Mouse (Mus musculus) ovary, postnatal 14 days (tissue): ENCODE data around the gene Fig4.

Source experiments
- DNase-seq: peaks from one replicate; pipeline ENCODE4 v3.0.0; 2022; ENCODE audit warnings: low spot score

Gene Fig4

DNA sequence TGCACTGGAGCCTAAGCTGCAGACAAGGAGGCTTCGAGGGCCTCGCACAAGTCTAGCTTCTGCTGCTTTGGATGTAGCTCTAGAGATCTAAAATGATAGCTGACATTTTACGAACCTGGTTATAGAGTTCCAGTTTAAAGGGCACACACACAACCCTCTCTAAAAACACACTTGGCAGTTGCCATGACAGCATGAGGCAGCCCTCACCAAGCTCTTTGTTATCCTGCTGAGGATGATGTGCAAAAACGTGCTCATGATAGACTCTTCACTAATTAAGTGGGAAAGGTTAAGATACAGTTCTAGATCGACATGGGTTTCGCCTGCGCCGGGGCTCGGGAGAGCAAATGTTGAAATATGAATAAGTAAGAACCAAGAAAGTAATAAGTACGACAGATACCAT lies 84.2 kb downstream of the Fig4 start:
- no peak for DNase-seq

DNA sequence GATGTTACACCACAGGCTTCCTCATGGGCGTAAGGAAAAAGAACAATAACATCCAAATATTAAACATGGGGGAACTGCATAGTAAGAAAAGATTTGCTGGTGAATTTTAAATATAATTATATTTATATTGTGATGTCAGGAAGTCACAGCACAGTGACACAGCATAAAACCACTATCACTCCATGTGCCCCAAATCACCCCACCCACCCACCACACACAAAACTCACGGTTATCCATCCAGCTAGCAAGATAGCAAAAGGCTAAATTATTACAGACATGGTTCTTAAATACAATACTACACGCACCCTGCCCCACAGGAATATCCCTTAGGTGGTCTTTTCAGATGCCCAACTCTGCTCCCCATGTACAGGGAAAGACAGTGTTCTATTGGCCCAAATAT lies 89.0 kb downstream of the Fig4 start:
- no peak for DNase-seq

DNA sequence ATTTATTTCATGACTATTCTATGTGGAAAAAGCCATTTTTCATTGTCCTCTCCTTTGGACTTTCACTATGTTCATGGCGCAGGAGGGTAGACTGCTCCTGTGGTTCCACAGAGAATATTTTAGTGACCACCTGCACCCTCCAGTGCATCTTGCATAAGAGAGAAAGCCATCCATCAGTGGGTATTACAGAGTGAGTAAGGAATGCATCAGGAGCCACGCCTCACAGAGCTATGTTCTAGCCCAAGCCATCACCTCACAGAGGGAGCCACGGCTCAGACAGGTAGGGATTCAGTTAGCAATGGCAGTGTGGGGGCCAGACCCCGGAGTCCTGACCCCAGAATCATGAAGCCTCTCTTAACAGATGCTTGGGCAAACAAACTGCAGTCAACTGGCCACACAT lies 93.5 kb downstream of the Fig4 start:
- DNase-seq = no peak

DNA sequence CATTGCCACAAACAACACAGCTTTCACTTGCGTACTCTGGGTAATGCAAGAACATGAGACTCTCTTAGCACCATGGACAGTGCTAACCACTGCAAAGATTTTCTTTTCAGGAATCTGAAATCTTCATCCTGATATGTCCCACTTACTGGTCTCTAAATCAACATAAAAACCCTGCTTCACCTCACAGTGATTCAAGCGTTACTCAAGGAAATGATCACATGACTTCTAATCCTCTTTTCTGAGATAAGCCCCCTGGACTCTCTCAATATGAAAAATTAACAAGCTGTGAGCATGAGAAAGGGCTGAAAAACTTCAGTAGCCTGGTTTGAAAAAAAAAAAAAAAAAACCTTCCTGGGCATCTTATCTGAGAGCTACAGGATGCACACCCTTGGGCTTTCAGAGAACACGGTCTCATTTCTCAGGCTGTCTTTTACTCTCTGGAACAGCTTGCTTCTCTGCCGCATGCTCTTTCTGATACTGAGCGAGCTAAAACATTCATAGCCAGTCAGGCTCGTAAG lies 94.1 kb downstream of the Fig4 start:
- DNase-seq = no peak

DNA sequence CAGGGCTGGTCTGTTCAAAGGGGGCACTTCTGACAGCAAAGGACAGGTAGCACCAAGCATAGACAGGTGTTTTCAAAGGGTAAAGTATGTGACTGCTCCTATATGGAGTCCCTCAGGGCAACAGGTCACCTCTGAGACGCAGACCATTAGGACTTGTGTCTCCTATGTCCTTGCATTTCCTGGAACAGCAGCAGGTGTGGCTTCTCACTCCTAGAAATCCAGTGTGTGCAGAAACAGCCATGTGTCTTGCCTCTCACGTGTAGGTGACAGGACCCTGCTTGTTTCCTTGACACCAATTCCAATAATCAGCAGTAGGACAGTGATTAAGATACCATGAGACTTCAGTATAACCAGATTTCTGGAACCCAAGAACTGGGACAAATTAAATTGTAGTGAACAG lies 97.4 kb downstream of the Fig4 start:
- DNase-seq = no peak

DNA sequence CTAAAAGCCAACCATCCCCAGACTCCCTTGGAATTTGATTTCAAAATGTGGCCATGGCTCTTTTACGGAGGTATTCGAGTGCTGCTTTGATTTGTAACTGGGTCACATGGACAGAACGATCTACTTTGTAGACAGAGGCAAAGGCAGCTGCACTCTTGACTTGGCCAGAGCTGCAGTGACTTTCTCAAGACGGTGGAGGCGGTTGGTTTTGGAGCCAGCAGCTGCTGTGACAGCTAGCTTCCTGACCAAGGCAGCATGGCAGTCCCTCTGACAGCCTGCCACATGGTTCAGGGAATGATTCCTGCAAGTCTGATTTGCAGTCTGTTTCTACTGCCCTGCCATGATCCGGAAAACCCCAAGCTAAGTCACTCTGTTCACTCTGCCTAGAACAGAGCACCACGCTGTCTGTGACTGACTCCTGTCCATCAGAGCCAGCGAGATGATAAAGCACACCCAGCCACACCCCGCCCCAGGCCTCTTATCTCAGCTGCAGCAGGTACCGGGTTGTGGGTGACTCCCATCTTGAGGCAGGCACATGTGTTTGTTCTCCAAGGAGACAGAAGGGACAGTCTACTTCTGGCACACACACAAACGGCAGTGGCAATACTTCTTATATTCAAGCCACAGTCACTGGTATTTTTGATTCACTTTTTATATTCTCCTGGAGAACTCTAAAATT lies 98.3 kb downstream of the Fig4 start:
- DNase-seq = no peak

DNA sequence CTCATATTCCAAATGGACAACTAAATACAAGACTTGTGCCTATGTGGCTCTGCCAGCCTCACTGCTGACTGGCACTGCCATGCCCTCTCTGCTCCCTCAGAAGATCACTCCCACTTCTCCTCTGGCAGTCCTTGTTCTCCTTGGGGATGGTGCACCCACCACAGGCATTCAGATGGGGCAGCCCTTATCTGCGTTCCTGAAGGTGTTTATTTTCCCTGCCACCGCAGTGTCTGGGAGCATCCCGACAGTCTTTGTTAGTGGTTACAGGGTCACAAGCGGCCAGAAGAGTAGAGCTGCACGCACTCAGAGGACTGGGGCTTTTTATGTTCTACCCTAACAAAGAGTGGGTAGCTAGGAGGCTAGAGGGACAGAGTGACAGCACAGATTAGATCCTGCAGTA lies 98.9 kb downstream of the Fig4 start:
- no peak for DNase-seq

DNA sequence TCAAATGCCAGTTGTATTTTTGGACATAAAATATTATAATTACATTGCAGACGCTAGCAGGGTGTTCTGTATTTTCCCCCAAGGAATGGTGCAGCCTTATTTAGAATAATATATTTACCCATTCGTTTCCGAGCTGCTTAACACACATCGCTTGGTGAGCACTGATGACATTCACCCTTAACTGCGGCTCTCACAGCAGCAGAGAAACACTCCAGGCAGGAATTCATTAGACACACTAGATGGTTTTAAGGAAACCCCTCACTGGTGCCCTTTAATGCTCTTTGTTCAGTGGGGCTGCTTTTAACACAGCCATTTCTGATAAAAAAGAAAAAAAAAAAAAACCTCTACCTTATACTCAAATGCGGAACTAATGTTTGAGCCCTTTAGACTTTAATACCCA lies 104.3 kb downstream of the Fig4 start:
- no peak for DNase-seq

DNA sequence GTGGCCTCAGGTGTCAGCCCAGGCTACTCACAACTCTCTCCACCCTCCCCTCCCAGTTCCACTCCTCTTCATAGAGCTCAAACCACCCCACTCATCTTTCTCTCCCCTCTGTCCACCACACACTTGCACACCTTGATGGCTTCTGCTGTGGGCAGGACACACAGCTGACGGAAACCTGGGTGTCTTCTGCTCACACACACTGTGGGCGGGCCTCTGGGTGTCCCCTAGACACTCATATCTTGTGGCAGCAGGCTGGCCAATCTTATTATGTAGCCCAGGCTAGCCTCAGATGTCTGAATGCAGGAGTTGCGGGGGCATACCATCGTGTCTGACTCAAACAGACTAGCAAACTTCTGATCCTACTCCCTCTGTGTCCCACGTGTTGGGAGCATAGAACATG lies 105.3 kb downstream of the Fig4 start:
- DNase-seq = no peak

DNA sequence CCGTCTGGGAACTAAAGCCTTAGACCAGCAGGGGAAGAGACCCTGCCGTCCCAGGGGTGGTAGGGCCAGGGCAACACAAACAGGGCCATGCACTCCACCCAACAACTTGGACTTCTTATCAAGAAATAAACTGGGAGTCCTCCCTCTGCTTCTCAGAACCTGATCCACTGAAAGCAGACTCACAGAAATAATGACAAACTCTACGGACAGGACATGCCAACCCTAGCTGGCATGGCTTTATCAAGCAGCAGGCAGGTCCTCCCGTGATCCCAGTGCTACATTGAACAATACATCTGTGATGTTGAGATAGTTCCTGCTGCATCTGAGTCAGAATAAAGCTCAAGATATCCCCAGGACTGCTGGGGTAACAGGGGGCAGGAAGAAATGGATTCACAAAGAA lies 106.8 kb downstream of the Fig4 start:
- no peak for DNase-seq

DNA sequence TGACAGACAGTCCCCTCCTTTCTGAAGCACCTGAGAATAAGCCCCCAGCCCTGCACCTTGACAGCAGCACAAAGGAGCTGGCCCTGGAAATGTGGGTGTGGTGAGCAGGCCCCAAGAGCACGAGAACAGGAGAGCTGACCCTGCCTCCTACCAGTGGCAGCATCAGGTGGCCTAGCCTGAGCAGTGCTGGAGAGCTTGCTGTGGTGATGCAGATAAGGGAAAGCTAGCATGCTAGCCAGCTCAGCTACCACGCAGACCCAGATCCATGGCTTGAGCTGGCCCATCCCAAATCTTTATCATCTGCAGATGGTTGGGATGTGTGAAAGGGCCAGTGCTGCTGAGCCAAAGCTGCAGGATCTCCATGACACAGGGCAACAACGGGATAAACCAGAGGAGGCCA lies 113.7 kb downstream of the Fig4 start:
- DNase-seq = no peak

DNA sequence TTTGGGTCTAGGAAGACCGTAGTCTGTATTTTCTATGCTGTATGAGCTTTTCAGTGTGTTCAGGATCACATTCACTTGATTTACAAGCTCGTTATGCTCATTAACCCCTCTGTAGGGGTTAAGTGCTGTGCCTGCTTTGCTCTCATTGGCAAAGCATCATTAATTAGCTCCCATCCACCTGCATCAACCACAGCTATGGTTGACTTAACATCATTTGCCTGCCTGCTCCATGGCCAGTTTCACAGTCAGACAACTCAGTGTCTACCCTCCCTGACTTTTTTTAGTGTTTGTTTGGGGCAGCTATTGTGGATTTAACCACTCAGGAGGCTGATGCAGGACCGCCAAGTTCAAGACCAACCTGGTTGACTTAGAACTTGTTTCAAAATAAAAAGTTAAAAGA lies 119.1 kb downstream of the Fig4 start:
- no peak for DNase-seq

DNA sequence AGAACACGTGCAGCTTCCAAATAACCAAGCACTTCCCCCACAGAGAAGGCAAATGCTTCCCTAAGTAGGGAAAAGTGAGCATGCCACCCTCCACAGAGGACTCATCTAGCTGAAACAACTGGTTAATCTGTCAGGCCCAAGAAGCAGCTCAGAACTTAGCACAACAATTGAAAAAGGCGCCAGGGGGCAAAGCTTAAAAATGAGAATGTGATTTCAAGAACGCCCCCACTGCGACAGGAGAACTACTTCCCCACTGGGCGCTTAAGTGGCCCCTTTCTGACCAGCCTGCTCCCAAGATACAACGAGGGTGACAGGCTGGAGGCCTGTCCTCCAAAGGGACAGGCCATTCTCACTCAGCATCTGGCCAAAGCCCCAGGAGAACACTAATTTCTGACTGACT lies 120.4 kb downstream of the Fig4 start:
- DNase-seq = no peak

DNA sequence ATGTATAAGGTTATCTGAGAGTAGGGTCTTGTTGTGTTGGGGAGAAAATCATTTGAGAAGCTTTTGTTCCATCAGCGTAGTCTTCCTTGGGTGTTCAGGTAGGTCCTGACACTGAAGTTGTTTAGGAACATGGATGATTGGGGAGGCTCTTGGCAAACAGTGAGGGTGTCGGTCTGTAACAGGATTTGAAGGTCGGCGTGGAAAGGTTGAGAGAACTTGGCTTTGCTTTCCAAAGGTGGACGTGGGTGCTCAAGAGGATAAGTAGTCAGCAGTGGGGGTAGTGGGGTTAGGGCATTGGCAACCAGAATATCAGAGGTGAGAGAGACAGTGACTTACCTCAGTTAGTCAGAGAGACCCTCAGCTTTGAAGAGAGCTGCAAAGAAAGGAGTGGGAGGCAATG lies 136.9 kb downstream of the Fig4 start:
- DNase-seq = no peak

DNA sequence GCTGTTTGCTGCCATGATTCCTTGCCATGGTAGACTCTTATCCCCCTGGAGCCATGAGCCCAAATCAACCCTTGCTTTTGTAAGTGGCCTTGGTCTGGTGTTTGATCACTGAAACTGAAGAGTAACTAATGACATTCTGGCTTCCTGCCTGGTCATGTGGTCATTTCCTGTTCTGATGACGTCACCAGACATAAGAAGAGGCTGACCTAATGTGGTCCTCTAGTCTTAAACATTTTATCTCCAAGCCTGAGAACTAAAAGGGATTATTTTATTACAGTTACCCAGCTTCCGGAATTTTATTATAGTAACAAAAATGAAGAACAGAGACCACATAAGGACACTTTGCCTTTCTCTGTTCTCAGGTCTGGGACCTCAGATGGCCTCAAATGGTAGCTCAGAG lies 140.0 kb downstream of the Fig4 start:
- DNase-seq = no peak

DNA sequence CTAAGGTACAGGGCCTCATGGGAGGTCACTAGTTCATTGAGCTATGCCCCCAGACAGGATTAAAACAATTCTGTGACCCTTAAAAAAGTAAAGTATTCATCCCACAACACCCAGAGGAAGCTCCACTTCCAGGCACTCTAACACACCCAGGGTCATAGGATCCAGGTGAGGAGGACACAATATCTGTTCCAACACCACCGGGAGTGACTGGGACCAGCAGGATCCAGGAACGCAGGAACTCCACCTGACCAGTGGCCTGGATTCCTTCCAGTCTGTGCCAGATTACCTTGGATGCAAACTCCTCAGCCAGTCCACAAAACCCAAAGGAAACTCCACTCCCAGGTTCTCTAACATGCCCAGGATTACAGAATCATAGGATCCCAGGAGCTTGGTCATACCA lies 145.8 kb downstream of the Fig4 start:
- no peak for DNase-seq

DNA sequence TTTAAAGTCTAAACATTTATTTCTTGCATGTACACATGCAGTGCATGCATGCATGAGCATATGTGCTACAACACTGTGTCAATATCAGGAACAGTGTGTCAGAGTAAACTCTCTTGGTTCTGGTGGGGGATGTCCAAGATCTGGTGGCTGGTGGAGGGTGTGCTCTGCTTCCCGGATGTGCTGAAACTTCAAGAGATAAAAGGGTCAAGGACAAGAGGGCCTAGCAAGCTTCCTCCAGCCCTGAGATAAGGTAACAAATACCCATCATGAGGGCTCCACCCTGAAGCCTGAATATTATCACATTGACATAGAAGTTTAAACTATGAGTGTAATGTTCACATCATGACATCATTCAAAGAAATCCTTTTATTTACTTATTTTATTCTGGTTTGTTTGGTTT lies 146.4 kb downstream of the Fig4 start:
- DNase-seq = no peak

DNA sequence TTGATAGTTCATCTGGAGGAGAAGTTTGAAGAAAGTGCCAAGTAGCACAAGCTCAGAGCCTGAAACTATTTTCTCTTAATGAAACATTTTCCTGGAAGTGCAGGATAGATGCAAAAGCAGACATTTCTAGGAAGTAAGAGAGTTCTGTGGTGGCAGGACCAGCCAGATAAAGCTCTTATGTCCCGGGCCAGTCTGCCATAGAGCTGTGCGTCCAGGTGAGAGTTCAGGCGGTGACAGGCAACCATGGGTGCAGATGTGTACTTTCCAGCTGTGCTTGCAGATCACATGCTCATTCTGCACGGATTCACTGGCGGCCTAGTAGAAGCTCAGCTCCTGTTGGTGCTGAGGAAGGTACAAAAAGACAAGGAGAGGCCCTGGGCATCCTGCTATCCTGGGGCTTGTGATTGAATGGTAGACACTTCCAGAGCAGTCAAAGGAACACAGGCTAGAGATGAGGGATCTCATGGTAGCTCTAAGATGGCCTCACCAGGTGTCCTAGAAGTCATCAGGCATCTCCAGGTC lies 149.8 kb downstream of the Fig4 start:
- no peak for DNase-seq

DNA sequence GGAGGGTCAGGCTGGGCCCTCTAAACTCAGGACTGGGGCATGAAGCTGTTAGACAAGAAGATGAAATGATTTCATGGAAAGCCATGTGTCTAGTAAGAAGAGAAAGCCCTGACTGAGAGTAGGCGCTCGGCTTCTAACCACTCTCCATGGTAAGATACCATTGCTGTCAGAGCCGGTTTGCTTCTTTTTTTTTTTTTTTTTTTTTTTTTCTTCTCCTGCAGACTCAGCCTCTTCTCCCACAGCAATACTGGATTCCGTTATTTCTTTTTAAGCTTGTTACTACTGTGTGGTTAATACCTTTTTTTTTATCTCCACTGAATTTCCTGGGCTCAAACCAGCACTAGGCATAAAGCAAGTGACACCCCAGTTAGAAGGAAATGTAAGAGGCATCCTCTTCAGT lies 151.2 kb downstream of the Fig4 start:
- DNase-seq = no peak

DNA sequence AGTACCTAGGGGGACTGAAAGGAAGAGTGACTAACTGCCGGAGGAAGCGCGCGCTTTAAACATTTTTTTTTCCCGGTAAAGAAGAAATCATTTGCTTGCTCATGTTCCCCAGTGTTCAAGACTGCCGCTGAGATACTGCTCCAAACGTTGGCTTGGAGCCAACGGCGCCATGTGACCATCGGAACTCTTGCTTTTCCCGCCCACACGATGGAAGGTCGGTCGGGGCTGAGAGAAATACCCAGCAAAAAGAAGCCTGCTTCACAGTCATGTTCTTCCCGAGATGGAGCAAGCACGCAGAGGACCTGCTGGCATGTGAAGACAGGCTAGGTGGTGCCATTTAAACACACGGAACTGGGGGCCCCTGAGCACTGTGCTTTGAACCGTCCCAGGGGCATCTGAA lies 151.6 kb downstream of the Fig4 start:
- no peak for DNase-seq

DNA sequence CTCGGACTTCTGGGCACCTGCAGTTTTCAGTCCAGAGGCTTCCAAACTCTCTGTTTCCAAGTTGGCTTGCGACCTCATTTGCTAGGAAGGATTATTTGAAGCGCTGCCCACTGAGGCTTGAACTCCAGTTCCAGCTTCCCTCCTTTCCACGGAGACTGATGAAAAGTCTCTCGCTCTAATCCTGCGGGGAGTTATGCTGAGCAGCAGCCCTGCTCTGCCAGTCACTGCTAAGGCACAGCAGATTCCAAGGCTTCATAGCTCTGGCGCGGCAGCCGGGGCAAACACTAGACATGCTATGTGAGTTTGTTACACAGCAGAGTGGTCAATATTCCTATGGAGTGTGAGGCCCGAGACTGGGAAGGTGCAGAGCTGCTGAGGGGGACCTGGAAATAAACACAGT lies 152.0 kb downstream of the Fig4 start:
- DNase-seq = no peak

DNA sequence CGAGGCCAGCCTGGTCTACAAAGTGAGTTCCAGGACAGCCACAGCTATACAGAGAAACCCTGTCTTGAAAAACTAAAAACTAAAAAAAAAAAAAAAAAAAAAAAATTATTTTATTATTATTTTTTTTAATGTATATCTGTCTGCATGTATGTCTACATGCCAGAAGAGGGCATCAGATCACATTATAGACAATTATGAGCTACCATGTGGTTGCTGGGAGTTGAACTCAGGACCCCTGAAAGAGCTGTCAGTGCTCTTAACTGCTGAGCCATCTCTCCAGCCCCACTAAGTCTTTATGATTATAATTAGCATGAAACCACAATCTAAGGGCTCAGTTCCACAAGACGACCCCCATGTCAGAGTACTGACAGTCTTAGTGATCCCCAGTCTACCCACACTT lies 152.6 kb downstream of the Fig4 start:
- no peak for DNase-seq

DNA sequence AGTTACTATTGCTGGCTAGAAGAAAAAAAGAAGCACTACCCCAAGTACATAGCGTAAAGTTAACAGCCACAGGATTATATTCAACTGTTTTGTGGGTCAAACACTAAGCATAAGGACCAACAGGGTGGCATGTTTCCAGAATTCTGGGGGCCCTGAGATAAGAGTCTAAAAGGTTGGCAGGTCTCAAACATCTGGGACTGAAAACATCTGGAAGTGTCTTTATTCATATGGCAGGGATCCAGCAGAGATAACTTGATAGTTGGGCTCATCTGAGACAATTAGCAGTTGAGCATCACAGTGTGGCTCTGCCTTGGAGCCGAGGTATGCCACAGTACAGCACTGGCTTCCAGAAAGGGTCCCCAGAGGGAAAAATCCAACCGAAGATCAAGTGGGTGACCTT lies 153.8 kb downstream of the Fig4 start:
- no peak for DNase-seq

DNA sequence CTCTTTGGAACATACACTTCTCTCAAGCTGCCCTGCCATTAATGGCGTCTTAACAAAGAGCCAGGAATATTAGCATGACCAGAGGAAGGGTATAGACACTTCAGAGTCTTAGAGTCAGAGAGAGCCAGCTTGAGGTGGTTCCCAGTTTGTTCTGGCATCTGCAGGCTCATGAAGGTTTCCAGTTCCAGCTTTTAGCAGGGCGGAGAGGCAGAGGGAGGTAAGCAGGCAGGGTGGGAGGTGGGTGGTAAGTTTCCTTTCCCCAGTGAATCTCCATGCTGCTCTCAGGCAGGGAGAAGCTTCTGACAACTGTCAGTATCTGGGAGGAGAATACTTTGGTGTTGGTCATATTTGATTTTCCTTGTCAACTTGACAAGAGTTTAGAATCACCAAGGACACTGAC lies 156.9 kb downstream of the Fig4 start:
- DNase-seq = no peak
